Mouse (Mus musculus): ENCODE data around the gene Tcf7.

DNA sequence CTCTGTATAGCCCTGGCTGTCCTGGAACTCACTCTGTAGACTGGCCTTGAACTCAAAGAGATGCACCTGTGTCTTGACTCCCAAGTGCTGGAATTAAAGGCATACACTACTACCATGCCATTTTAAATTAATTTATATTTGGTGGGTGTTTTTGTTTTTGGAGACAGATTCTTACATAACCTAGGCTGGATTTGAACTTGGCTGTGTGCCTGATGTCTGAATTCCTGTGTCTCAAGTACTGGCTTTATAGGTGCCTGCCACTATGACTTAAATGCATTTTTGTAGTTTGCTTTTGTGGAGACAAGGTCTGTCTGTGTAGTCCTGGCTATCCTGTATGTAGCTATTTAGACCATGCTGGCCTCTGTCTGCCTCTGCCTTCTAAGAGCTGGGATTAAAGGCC, 48.3 kb downstream of the Tcf7 start:
- TF ChIP-seq CTCF (IDR thresholded peaks at IDR 0.05; ENCODE audit: low read depth, low read length) (no peak), GATA1 (IDR thresholded peaks at IDR 0.05; ENCODE audit: borderline replicate concordance, low read length) (no peak), TAL1 (conservative IDR thresholded peaks at IDR 0.05; ENCODE audit: low read depth, low read length) (no peak), GATA2 (IDR thresholded peaks at IDR 0.05; ENCODE audit: borderline replicate concordance, low read depth, low read length) (no peak), POLR2AphosphoS5 (IDR thresholded peaks at IDR 0.05; ENCODE audit: insufficient replicate concordance, low read depth, low read length) (no peak)
